Mouse (Mus musculus): ENCODE results near the gene Olfr1278.

DNA sequence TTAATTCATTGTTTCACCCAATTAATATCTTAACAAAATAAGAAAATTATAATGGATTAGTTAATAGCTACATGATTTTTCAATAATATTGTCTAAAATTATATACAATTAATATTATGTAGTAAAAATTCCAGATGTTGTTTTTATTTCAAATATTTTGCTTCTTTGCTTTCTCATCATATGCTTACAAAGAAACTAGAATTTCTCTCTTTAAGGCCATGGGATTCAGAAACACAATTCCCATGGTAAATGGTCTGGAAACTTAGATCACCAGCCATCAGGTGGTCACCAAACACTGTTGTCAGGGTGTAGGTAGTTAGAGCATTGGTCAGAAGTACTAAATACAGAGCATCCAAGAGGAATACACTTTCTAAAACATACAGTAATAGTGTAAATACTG is at the start of gene Olfr1278:
- no peak for TF ChIP-seq EP300 (IDR thresholded peaks at IDR 0.05; ENCODE audit: low read depth)
- TF ChIP-seq CTCF (IDR thresholded peaks at IDR 0.05; ENCODE audit: low read depth), result no peak
